Mouse (Mus musculus) gastrocnemius, postnatal 14 days (tissue): ENCODE measurements around the gene Pdzrn3. TPM values are rescaled to one million over a fixed set of nuclear protein-coding genes. Genes with fewer than 3 reads are reported as not detected.
A peak's percentile ranks its signal among the peaks of the same experiment; 100 is the strongest.

Experiments used
- DNase-seq: peaks from one replicate; pipeline ENCODE4 v3.0.0; 2021; ENCODE audit warnings: mixed read lengths
- intact Hi-C: fragments of 180-260 bp; cut with DNase I; formaldehyde crosslinking; loops from one replicate; pipeline ENCODE4 v1.15.1; 2025; ENCODE audit warnings: low total_unique reads
- total RNA-seq, 2 experiments: library from RNA; stranded (reverse); gene quantifications; 2 replicates each; pipeline ENCODE4 v1.2.3; 2021

Pdzrn3 gene
- total RNA-seq, 2 experiments from 2014 or later, result 29.1 to 33.5 TPM

- no peak for DNase-seq
- intact Hi-C loops, result no loop called here
Measured at GRCm38 (mm10) chr6:101227294-101227855, 150.3 kb downstream of the Pdzrn3 start.

GRCm38 (mm10) chr6:101220307-101220706 lies 157.4 kb downstream of the Pdzrn3 start:
- intact Hi-C loops, result no loop called here
- DNase-seq, result no peak

- intact Hi-C loops, result no loop called here
- DNase-seq, result no peak
Measured at GRCm38 (mm10) chr6:101219004-101219403, 158.7 kb downstream of the Pdzrn3 start.

GRCm38 (mm10) chr6:101218197-101218596 lies 159.5 kb downstream of the Pdzrn3 start:
- no peak for DNase-seq

GRCm38 (mm10) chr6:101217756-101218155 lies 159.9 kb downstream of the Pdzrn3 start:
- DNase-seq, result no peak
- intact Hi-C loops, result no loop called here

More at GRCm38 (mm10) chr6:101218197-101218596, 159.5 kb downstream of the Pdzrn3 start:
- intact Hi-C loops, result no loop called here

GRCm38 (mm10) chr6:101215436-101215791 lies 162.3 kb downstream of the Pdzrn3 start:
- no peak for DNase-seq
- intact Hi-C loops, result no loop called here

- DNase-seq, result no peak
- intact Hi-C loops, result no loop called here
Measured at GRCm38 (mm10) chr6:101214734-101215435, 162.8 kb downstream of the Pdzrn3 start.

- intact Hi-C loops, result no loop called here
Measured at GRCm38 (mm10) chr6:101213066-101213465, 164.6 kb downstream of the Pdzrn3 start.

GRCm38 (mm10) chr6:101212086-101212485 lies 165.6 kb downstream of the Pdzrn3 start:
- intact Hi-C loops, result no loop called here
- no peak for DNase-seq

More at GRCm38 (mm10) chr6:101213066-101213465, 164.6 kb downstream of the Pdzrn3 start:
- no peak for DNase-seq

GRCm38 (mm10) chr6:101211361-101211841 lies 166.3 kb downstream of the Pdzrn3 start:
- intact Hi-C loops, result no loop called here
- DNase-seq, result no peak

GRCm38 (mm10) chr6:101198943-101199298 lies 178.8 kb downstream of the Pdzrn3 start:
- no peak for DNase-seq
- intact Hi-C loops, result loop anchor here (5.0 kb wide), 1 partner anchor 317 kb away; no protein-coding TSS in a partner anchor

GRCm38 (mm10) chr6:101198284-101198942 lies 179.3 kb downstream of the Pdzrn3 start:
- DNase-seq, result no peak

GRCm38 (mm10) chr6:101197642-101198041 lies 180.1 kb downstream of the Pdzrn3 start:
- DNase-seq, result peak; percentile 53
- intact Hi-C loops, result loop anchor here (5.0 kb wide), 1 partner anchor 315 kb away; no protein-coding TSS in a partner anchor

More at GRCm38 (mm10) chr6:101198284-101198942, 179.3 kb downstream of the Pdzrn3 start:
- intact Hi-C loops, result loop anchor here (5.0 kb wide), 1 partner anchor 316 kb away; no protein-coding TSS in a partner anchor

- no peak for DNase-seq
- intact Hi-C loops, result loop anchor here (5.0 kb wide), 1 partner anchor 314 kb away; no protein-coding TSS in a partner anchor
Measured at GRCm38 (mm10) chr6:101195891-101196290, 181.8 kb downstream of the Pdzrn3 start.

- intact Hi-C loops, result no loop called here
- DNase-seq, result no peak
Measured at GRCm38 (mm10) chr6:101194386-101194925, 183.2 kb downstream of the Pdzrn3 start.

GRCm38 (mm10) chr6:101191576-101191975 lies 186.1 kb downstream of the Pdzrn3 start:
- DNase-seq, result no peak
- intact Hi-C loops, result no loop called here

GRCm38 (mm10) chr6:101187322-101187721 lies 190.4 kb downstream of the Pdzrn3 start:
- intact Hi-C loops, result no loop called here
- no peak for DNase-seq

- intact Hi-C loops, result no loop called here
- DNase-seq, result no peak
Measured at GRCm38 (mm10) chr6:101186887-101187286, 190.8 kb downstream of the Pdzrn3 start.

GRCm38 (mm10) chr6:101184103-101184785 lies 193.5 kb downstream of the Pdzrn3 start:
- no peak for DNase-seq
- intact Hi-C loops, result no loop called here
